Mouse (Mus musculus) kidney, postnatal 25 days (tissue): ENCODE results near the gene Tlcd1.

Experiments used
- DNase-seq, 2 experiments: peaks; one replicate each; pipeline ENCODE4 v3.0.0; 2021; ENCODE audit warnings: mixed read lengths in 2 of 2

The Tlcd1 gene

DNA sequence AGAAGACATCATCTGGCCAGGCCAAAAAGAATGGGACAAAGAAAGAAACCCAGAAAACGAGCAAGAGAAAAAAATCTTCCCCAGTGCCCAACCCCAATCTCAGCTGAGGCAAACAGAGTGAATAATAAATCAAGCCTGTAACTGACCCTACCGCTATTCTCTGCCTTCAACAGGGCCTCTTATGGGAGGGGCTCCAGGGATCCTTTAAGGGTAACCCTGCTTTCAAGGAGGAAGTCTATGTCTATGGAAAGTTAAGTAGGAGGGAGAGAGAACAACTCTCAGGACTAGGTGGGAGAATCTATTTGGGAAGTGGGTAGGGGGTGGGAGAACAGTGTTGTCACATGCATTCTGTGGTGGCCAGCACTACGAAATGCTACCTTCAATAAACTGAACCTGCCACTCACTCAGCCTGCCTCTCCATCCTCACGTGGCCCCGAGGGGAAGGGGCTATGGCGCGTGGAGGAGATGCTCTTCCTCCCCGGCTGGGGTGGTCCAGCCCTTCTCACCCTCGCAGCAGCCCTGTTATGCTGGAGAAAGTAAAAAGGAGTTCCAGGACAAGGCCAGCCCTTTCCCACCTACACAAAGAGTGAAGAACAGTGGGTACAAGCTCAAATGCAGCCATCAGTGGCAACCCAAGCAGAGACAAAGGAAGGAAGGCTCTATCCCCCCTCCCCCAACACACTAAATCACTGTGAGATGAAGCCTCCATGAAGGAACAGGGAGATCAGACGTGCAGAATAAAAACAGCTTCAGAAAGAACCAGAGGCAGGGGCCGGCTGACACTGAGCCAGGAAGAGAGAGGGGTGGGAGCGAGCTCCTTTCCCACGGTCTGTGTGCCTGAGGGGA is 29.1 kb downstream of the Tlcd1 start:
- DNase-seq = no peak

GRCm38 (mm10) chr11:78207190-78207589 is 30.7 kb downstream of the Tlcd1 start:
- no peak for DNase-seq

GRCm38 (mm10) chr11:78209886-78210285 is 33.4 kb downstream of the Tlcd1 start:
- DNase-seq = no peak

DNA sequence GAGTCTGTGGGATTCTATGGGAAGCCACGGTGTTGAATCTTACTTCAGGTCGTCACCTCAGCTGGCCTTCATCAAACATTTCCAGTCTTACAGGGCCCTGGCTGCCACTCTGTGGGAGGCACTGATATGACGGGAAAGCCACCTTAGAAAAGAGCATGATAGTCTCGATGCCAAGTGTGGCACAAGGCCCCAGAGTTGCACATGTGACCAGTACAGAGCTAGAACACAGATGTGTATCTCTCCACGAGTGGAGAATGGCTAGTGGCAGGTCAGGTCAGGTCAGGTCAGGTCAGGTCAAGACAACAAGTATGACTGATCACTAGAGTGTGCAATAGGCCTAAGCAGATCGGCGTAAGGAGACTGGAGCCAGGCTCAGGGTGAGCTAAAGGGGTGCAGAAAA is 34.1 kb downstream of the Tlcd1 start:
- DNase-seq = no peak

DNA sequence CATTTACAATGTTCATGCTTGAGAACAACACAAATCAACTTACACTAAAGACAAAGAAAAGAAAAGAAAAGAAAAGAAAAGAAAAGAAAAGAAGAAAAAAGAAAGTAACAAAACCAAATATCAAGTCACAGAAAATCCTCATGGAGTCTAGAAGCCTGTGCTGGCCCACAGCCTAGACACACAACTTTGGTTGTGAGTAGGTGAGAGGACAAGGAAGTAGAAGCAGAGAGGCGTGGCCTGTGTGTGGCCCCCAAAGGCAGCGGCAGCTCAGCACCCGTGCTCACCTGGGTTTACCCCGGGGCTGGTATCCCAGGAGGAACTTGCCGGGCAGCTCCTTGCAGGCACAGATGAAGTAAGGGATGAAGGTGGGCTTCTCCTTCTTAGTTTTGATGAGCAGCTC is 35.0 kb downstream of the Tlcd1 start:
- no peak for DNase-seq

DNA sequence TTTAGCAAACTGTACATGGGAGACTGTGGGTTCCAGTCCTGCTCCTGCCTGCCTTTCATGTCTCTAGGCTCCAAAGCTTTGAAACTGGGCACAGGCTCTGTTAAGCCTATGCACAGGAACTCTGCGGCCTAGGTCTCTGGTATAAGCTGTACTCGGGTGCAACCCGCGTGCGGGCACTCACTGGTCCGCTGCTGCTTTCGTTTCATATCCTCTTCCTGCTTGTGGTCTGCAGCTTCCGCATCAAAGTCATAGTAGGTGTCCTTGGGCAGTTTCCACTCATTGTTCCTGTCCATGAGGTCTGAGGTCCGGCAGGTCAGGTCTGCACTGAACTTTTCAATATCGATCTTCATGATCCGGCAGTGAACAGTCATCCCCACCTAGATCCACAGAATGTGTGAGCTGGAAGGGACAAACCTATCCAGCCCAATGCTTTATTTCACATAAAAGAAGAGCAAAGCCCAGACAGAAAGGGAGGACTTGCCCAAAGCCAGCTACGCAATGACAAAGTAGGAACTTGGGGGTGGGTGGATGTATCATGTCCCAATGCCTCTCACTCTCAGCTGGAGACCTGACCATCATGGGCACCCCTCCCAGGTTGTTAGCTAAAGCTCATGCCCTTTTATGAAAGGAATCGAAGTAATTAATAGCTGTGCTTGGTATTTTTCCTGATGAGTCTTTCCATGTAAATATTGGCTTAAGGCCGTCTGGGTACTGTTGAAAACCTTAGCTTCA is 36.7 kb downstream of the Tlcd1 start:
- no peak for DNase-seq

DNA sequence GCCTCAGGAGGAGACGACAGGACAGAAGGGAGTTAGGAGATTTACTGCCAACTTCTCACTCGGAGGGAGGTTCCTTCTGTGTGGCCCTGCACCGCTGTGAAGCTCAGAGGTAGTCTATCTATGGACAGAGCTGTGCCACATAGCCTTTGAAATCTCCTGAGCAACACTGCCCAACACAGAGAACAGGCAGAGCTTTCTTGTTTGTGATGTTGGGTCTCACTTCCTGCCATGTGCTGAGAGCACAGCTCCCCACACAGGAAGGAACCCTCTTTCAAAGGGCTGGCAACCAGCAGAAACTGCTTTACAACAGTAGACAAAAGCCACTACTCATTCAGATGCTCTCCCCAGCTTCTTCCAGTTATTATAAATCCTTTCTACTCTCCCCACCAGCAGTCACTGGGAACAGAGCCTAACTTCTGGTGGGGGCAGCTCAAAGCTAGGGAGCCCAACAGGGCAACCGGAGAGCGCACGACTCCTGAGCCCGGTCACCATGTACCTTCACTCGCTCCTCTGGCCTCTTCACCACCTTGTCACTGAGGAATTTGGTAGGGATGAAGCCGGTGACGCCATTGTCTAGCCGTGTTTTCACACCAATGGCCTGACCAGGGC is 39.3 kb downstream of the Tlcd1 start:
- no peak for DNase-seq

GRCm38 (mm10) chr11:78223586-78223985 is 47.1 kb downstream of the Tlcd1 start:
- no peak for DNase-seq
